16 mouse cellular contexts compared by ENCODE assay signal in the genomic region with DNA sequence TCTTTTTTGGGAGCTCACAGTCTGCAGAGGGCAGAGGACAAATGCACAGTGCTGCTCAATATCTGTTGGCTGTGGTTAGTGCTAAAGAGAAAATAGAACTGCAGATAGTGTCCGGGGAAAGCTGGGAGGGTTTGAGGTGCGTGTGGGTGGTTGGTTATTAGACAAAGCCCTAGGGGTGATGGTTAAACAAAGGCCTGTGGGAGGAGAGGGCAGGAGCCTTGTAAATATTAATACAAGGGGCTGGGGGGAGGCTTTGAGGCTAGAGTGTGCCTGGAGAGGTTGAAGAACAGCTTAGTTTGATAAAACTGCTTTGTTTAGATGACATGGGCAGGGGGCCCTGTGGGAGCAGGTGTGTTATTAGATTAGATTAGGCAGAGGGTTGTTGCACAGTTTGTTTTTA.
DNase-seq lines count a peak whose midpoint lies in the region; ATAC-seq and TF ChIP-seq lines count a peak whose summit lies in the region.
"Had no signal": no experiment of that assay in that cellular context is flagged by ENCODE, and none has a peak within 500 bp of the region (broad histone marks: within the 10 kb centered on the region; RNA-seq: fewer than 3 reads in every experiment).

No protein-coding gene starts in this region.

- DNase-seq in heart, adult 9 months (ENCODE audit: low spot score in 2 of 2): peak; percentile 34 to 48
- no peak for DNase-seq in heart, postnatal 36 days
- peak; percentile 44 for DNase-seq in liver, embryonic 11.5 days (ENCODE audit: low spot score)
- no peak for DNase-seq in left cerebral cortex, postnatal 14 days (ENCODE audit: low spot score in 2 of 2)
- DNase-seq in embryo, embryonic 11 days: no peak
- DNase-seq in right cerebral cortex, adult 18-20 months: no peak
- DNase-seq: cerebellum, adult 18-20 months; gastrocnemius, postnatal 25 days; kidney, adult 2 months; kidney, postnatal 36 days; lung, postnatal 4 days; thymus, postnatal 36 days had no signal

- TF ChIP-seq POLR2A in myocyte (IDR thresholded peaks at IDR 0.05; ENCODE audit: insufficient read length, low read depth): no peak

- no peak overlapping the region for H3K4me2 ChIP-seq in heart, embryonic 12.5 days
- H3K4me2 ChIP-seq in liver, embryonic 11.5 days: peak overlapping the region; percentile 36
- no peak overlapping the region for H3K4me2 ChIP-seq in myocyte (ENCODE audit: low read depth)
- H3K4me2 ChIP-seq: hindbrain, embryonic 13.5 days; neural tube, embryonic 13.5 days had no signal

- H3ac ChIP-seq in myocyte (ENCODE audit: control insufficient read depth, insufficient read length): no peak overlapping the region

- no peak overlapping the region for H3K4me3 ChIP-seq in heart, embryonic 12.5 days
- H3K4me3 ChIP-seq in liver, embryonic 11.5 days (ENCODE audit: low read depth, low read length): no peak overlapping the region
- no peak overlapping the region for H3K4me3 ChIP-seq in myocyte
- H3K4me3 ChIP-seq: hindbrain, embryonic 13.5 days; neural tube, embryonic 13.5 days had no signal

- no peaks in the 10 kb centered on the region for H3K9me3 ChIP-seq in heart, embryonic 12.5 days (replicated peaks)
- no peaks in the 10 kb centered on the region for H3K9me3 ChIP-seq in liver, embryonic 11.5 days (ENCODE audit: control insufficient read depth, low read length)
- H3K9me3 ChIP-seq: hindbrain, embryonic 13.5 days; neural tube, embryonic 13.5 days had no signal

- no peak for ATAC-seq in heart, embryonic 12.5 days (ENCODE audit: insufficient number of reproducible peaks, low FRiP score)
- ATAC-seq in liver, embryonic 11.5 days (replicated peaks; ENCODE audit: low FRiP score): peak; percentile 78

- 0% methylated on average over 2 of the region's 2 CpGs for WGBS in heart, embryonic 12.5 days
- WGBS in liver, embryonic 11.5 days: 18% methylated on average over 2 of the region's 2 CpGs

- H3K36me3 ChIP-seq in heart, embryonic 12.5 days: peaks cover 8% of the 10 kb centered on the region
- H3K36me3 ChIP-seq in liver, embryonic 11.5 days (ENCODE audit: control insufficient read depth, insufficient read depth, low read length): no peaks in the 10 kb centered on the region
- no peaks in the 10 kb centered on the region for H3K36me3 ChIP-seq in myocyte (ENCODE audit: control insufficient read depth, insufficient read depth)
- H3K36me3 ChIP-seq: hindbrain, embryonic 13.5 days; neural tube, embryonic 13.5 days had no signal

- H3K27me3 ChIP-seq in heart, embryonic 12.5 days (replicated peaks): no peaks in the 10 kb centered on the region
- no peaks in the 10 kb centered on the region for H3K27me3 ChIP-seq in liver, embryonic 11.5 days (replicated peaks; ENCODE audit: control insufficient read depth, insufficient read depth, low read length)
- H3K27me3 ChIP-seq in myocyte (ENCODE audit: control insufficient read depth, insufficient read depth, insufficient read length): no peaks in the 10 kb centered on the region

- intact Hi-C loops in heart, postnatal 36 days (cut with DNase I): no loop called here
- intact Hi-C loops in left cerebral cortex, postnatal 14 days (cut with DNase I): loop anchor here (10.0 kb wide), 1 partner anchor 46 kb away; no protein-coding TSS in a partner anchor

- no peak overlapping the region for H3K9ac ChIP-seq in heart, embryonic 12.5 days
- no peak overlapping the region for H3K9ac ChIP-seq in liver, embryonic 11.5 days (ENCODE audit: low read depth, low read length)
- H3K9ac ChIP-seq: hindbrain, embryonic 13.5 days; neural tube, embryonic 13.5 days had no signal

- no peaks in the 10 kb centered on the region for H3K79me2 ChIP-seq in myocyte (ENCODE audit: control insufficient read depth, insufficient read depth)

- H3K4me1 ChIP-seq in heart, embryonic 12.5 days (replicated peaks): peaks cover 70% of the 10 kb centered on the region
- H3K4me1 ChIP-seq in liver, embryonic 11.5 days (replicated peaks; ENCODE audit: control insufficient read depth, insufficient read depth, low read length): peaks cover 44% of the 10 kb centered on the region

- peak overlapping the region; percentile 73 for H3K27ac ChIP-seq in heart, embryonic 12.5 days (ENCODE audit: poor library complexity, severe bottlenecking)
- H3K27ac ChIP-seq in liver, embryonic 11.5 days (ENCODE audit: low read depth, low read length): peak overlapping the region; percentile 29
- H3K27ac ChIP-seq: hindbrain, embryonic 13.5 days; neural tube, embryonic 13.5 days had no signal

TF ChIP-seq in myocyte, 11 proteins besides CTCF, POLR2A, EP300 and RAD21:
- TF ChIP-seq REST (IDR thresholded peaks at IDR 0.05; ENCODE audit: insufficient read depth, insufficient read length): no peak
- TF ChIP-seq CEBPB (IDR thresholded peaks at IDR 0.05; ENCODE audit: insufficient read depth, poor library complexity, severe bottlenecking): 0 out of 2 replicates have a peak, but pooled peaks have one; percentile 44

Comparison
In these comparisons a context has a peak if more than half of its experiments do, and no peak if none do; other contexts are left out.
1. DNase-seq: peak in heart, adult 9 months (2 of 2) and liver, embryonic 11.5 days (single experiment); none in heart, postnatal 36 days (0 of 2), left cerebral cortex, postnatal 14 days (0 of 2), embryo, embryonic 11 days (single experiment) and right cerebral cortex, adult 18-20 months (single experiment).